ENCODE assay signal across 30 mouse cellular contexts in genomic region chr14:58225869-58226268, GRCm38 (mm10).
A peak's percentile ranks its signal among the peaks of the same experiment; 100 is the strongest.
DNase-seq lines count a peak whose midpoint lies in the region; ATAC-seq and TF ChIP-seq lines count a peak whose summit lies in the region.
"Had no signal": no experiment of that assay in that cellular context is flagged by ENCODE, and none has a peak within 500 bp of the region (broad histone marks: within the 10 kb centered on the region; RNA-seq: fewer than 3 reads in every experiment).

No protein-coding gene starts in this region.

- no peak overlapping the region for H3K27ac ChIP-seq in intestine, postnatal 0 days (ENCODE audit: low read depth, low read length)
- H3K27ac ChIP-seq in intestine, embryonic 16.5 days (ENCODE audit: low read length), result no peak overlapping the region
- H3K27ac ChIP-seq: heart, embryonic 13.5 days; hindbrain, embryonic 14.5 days; limb, embryonic 12.5 days; macrophage; midbrain, embryonic 15.5 days; neural tube, embryonic 15.5 days had no signal

- peak; percentile 7 for DNase-seq in A20 (ENCODE audit: low read depth, low spot score)
- DNase-seq in R1 (ENCODE audit: low read depth, low spot score), result peak; percentile 30
- no peak for DNase-seq in left cerebral cortex, adult 8-10 months (ENCODE audit: low spot score in 2 of 2)
- no peak for DNase-seq in urinary bladder, postnatal 14 days (ENCODE audit: low spot score)
- DNase-seq: adrenal gland, adult 8-10 months; B cell, adult 2 months; cerebellum, adult 2 months; cerebellum, postnatal 14 days; gastrocnemius, postnatal 10 days; heart, postnatal 10 days; kidney, adult 18-20 months; kidney, postnatal 4 days; layer of hippocampus, adult 9-11 months; lung, postnatal 10 days; retina, postnatal 1 day; right cerebral cortex, postnatal 25 days; thymus, adult 18-20 months; thymus, postnatal 25 days had no signal

- H3K4me2 ChIP-seq in intestine, postnatal 0 days (replicated peaks; ENCODE audit: low read depth), result no peak overlapping the region
- no peak overlapping the region for H3K4me2 ChIP-seq in intestine, embryonic 16.5 days (ENCODE audit: low read depth, low read length)
- H3K4me2 ChIP-seq: heart, embryonic 13.5 days; hindbrain, embryonic 14.5 days; limb, embryonic 12.5 days; liver, embryonic 11.5 days; midbrain, embryonic 15.5 days; neural tube, embryonic 15.5 days had no signal

- H3K4me3 ChIP-seq in intestine, postnatal 0 days (ENCODE audit: low read depth, low read length), result no peak overlapping the region
- no peak overlapping the region for H3K4me3 ChIP-seq in intestine, embryonic 16.5 days (ENCODE audit: low read length)
- no peak overlapping the region for H3K4me3 ChIP-seq in E14TG2a.4 (replicated peaks; ENCODE audit: low read length)
- H3K4me3 ChIP-seq: erythroblast, embryonic 14.5 days; heart, embryonic 13.5 days; limb, embryonic 12.5 days; midbrain, embryonic 15.5 days; neural tube, embryonic 15.5 days had no signal

- H3K4me1 ChIP-seq in intestine, postnatal 0 days (replicated peaks; ENCODE audit: control insufficient read depth, insufficient read depth, low read length), result no peaks in the 10 kb centered on the region
- no peaks in the 10 kb centered on the region for H3K4me1 ChIP-seq in intestine, embryonic 16.5 days (ENCODE audit: control insufficient read depth, insufficient read depth, low read length)
- H3K4me1 ChIP-seq in E14TG2a.4 (replicated peaks; ENCODE audit: low read depth, low read length), result peaks cover 14% of the 10 kb centered on the region
- H3K4me1 ChIP-seq: limb, embryonic 12.5 days; midbrain, embryonic 15.5 days; neural tube, embryonic 15.5 days had no signal

- H3K9me3 ChIP-seq in intestine, postnatal 0 days (ENCODE audit: control insufficient read depth), result no peaks in the 10 kb centered on the region
- no peaks in the 10 kb centered on the region for H3K9me3 ChIP-seq in intestine, embryonic 16.5 days (ENCODE audit: control insufficient read depth, low read length)
- no peaks in the 10 kb centered on the region for H3K9me3 ChIP-seq in E14TG2a.4 (ENCODE audit: low read length)
- H3K9me3 ChIP-seq: limb, embryonic 12.5 days; midbrain, embryonic 15.5 days; neural tube, embryonic 15.5 days had no signal

- TF ChIP-seq CTCF in intestine, postnatal 0 days (IDR thresholded peaks at IDR 0.05; ENCODE audit: low read depth), result peak; percentile 39; the same call in 1 of the 2 replicates
- peak; percentile 70 for TF ChIP-seq CTCF in E14TG2a.4 (conservative IDR thresholded peaks at IDR 0.05; ENCODE audit: low read length)

- no peak for ATAC-seq in intestine, postnatal 0 days
- ATAC-seq in intestine, embryonic 16.5 days, result no peak
- ATAC-seq: forebrain, embryonic 16.5 days; midbrain, embryonic 15.5 days had no signal

- H3K36me3 ChIP-seq in intestine, postnatal 0 days (ENCODE audit: control insufficient read depth, insufficient read depth), result no peaks in the 10 kb centered on the region
- no peaks in the 10 kb centered on the region for H3K36me3 ChIP-seq in intestine, embryonic 16.5 days (ENCODE audit: control insufficient read depth, insufficient read depth, low read length)
- no peaks in the 10 kb centered on the region for H3K36me3 ChIP-seq in E14TG2a.4 (ENCODE audit: insufficient read depth, low read length)
- H3K36me3 ChIP-seq: heart, embryonic 13.5 days; limb, embryonic 12.5 days; midbrain, embryonic 15.5 days; neural tube, embryonic 15.5 days had no signal

- no peaks in the 10 kb centered on the region for H3K27me3 ChIP-seq in intestine, postnatal 0 days (replicated peaks; ENCODE audit: control insufficient read depth, insufficient read depth, low read length)
- H3K27me3 ChIP-seq in intestine, embryonic 16.5 days (replicated peaks; ENCODE audit: control insufficient read depth, insufficient read depth, low read length), result no peaks in the 10 kb centered on the region
- H3K27me3 ChIP-seq in E14TG2a.4 (ENCODE audit: insufficient read depth, low read length), result no peaks in the 10 kb centered on the region
- H3K27me3 ChIP-seq: heart, embryonic 13.5 days; limb, embryonic 12.5 days; midbrain, embryonic 15.5 days; neural tube, embryonic 15.5 days had no signal

- H3K9ac ChIP-seq in intestine, postnatal 0 days (ENCODE audit: low read depth, low read length), result no peak overlapping the region
- H3K9ac ChIP-seq in intestine, embryonic 16.5 days (ENCODE audit: low read depth, low read length), result no peak overlapping the region
- H3K9ac ChIP-seq: heart, embryonic 13.5 days; hindbrain, embryonic 14.5 days; limb, embryonic 12.5 days; midbrain, embryonic 15.5 days; neural tube, embryonic 15.5 days had no signal

- WGBS in intestine, postnatal 0 days, result 62% methylated on average over 1 of the region's 1 CpGs
- WGBS in intestine, embryonic 16.5 days, result 86% methylated on average over 1 of the region's 1 CpGs

Comparison
In these comparisons a context has a peak if more than half of its experiments do, and no peak if none do; other contexts are left out.
1. DNase-seq: peak in A20 (single experiment) and R1 (single experiment); none in left cerebral cortex, adult 8-10 months (0 of 2) and urinary bladder, postnatal 14 days (single experiment).